Mouse (Mus musculus) lung, postnatal 36 days (tissue): ENCODE data around the gene Rapgef6.

Source experiments
- DNase-seq: peaks from one replicate; pipeline ENCODE4 v3.0.0; 2022; ENCODE audit warnings: mixed read lengths

Rapgef6 gene

GRCm38 (mm10) chr11:54695951-54696350 lies 173.3 kb downstream of the Rapgef6 start:
- DNase-seq = no peak

GRCm38 (mm10) chr11:54697611-54698010 lies 175.0 kb downstream of the Rapgef6 start:
- no peak for DNase-seq

- DNase-seq = no peak
These were observed 176.0 kb downstream of the Rapgef6 start for GRCm38 (mm10) chr11:54698636-54699035.

GRCm38 (mm10) chr11:54699972-54700371 lies 177.3 kb downstream of the Rapgef6 start:
- no peak for DNase-seq

GRCm38 (mm10) chr11:54701848-54702247 lies 179.2 kb downstream of the Rapgef6 start:
- DNase-seq = no peak

GRCm38 (mm10) chr11:54703306-54703705 lies 180.7 kb downstream of the Rapgef6 start:
- DNase-seq = peak; percentile 94

GRCm38 (mm10) chr11:54708153-54708552 lies 185.5 kb downstream of the Rapgef6 start:
- no peak for DNase-seq

- DNase-seq = no peak
These were observed 187.0 kb downstream of the Rapgef6 start for GRCm38 (mm10) chr11:54709645-54710044.

GRCm38 (mm10) chr11:54710512-54711293 lies 188.1 kb downstream of the Rapgef6 start:
- no peak for DNase-seq

GRCm38 (mm10) chr11:54712849-54713248 lies 190.2 kb downstream of the Rapgef6 start:
- no peak for DNase-seq

- DNase-seq = no peak
These were observed 195.2 kb downstream of the Rapgef6 start for GRCm38 (mm10) chr11:54717893-54718292.

- no peak for DNase-seq
These were observed 196.0 kb downstream of the Rapgef6 start for GRCm38 (mm10) chr11:54718601-54719000.

GRCm38 (mm10) chr11:54722057-54722456 lies 199.4 kb downstream of the Rapgef6 start:
- DNase-seq = no peak

- DNase-seq = peak; percentile 66
These were observed 201.8 kb downstream of the Rapgef6 start for GRCm38 (mm10) chr11:54724353-54725034.

- DNase-seq = no peak
These were observed 204.0 kb downstream of the Rapgef6 start for GRCm38 (mm10) chr11:54726571-54727062.

- peak; percentile 83 for DNase-seq
These were observed 204.8 kb downstream of the Rapgef6 start for GRCm38 (mm10) chr11:54727327-54727901.

- DNase-seq = no peak
These were observed 205.7 kb downstream of the Rapgef6 start for GRCm38 (mm10) chr11:54728371-54728770.

GRCm38 (mm10) chr11:54729311-54729710 lies 206.7 kb downstream of the Rapgef6 start:
- DNase-seq = peak; percentile 56

- no peak for DNase-seq
These were observed 208.3 kb downstream of the Rapgef6 start for GRCm38 (mm10) chr11:54730931-54731330.

GRCm38 (mm10) chr11:54731367-54731766 lies 208.7 kb downstream of the Rapgef6 start:
- no peak for DNase-seq

GRCm38 (mm10) chr11:54733546-54733945 lies 210.9 kb downstream of the Rapgef6 start:
- no peak for DNase-seq

GRCm38 (mm10) chr11:54735114-54735513 lies 212.5 kb downstream of the Rapgef6 start:
- peak; percentile 74 for DNase-seq

GRCm38 (mm10) chr11:54736903-54737302 lies 214.3 kb downstream of the Rapgef6 start:
- no peak for DNase-seq
